Mouse (Mus musculus) embryonic stem cell, embryonic (primary cell): ENCODE data around the gene Prr18.

Experiments used
- CTCF ChIA-PET, 4 experiments: fragments of 300-600 bp in 2 of 4; fragments of 350-600 bp in 2 of 4; sonication (Branson Sonifier 250); formaldehyde crosslinking; loops; one replicate each; lab custom pipeline; 2022; ENCODE audit warnings: inconsistent platforms in 2 of 4; lab: Charles Lee
- POLR2A ChIA-PET, 4 experiments: fragments of 300-600 bp in 2 of 4; fragments of 350-600 bp in 2 of 4; sonication (Branson Sonifier 250); formaldehyde crosslinking; loops; one replicate each; lab custom pipeline; 2022; ENCODE audit warnings: antibody characterized with exemption in 4 of 4, inconsistent platforms in 1 of 4; lab: Charles Lee

The Prr18 gene

DNA sequence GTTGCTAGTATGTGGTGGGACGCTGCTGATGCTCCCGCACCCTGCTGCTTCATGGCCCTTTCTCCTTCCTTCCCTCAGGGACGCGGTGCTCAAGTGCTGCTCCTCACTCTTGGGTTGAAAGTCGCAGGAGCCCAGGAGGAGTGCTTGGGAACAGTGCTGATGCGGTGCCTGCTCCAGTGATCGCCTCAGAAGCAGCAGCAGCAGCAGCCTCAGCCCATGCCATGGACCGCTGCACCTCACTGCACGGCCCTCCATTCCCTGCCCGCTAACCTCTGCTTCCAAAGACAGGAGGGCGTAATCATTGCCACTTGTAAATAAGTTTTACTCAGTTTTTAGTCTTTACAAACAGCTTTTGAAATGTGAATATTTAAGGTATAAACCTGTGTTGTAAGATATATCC is 10.4 kb upstream of the Prr18 start:
- ChIA-PET POLR2A (interaction anchor here in 2 of 4 experiments (1.0 kb wide), 2 partner anchors 10 to 11 kb away, joined by 3 to 5 read pairs; no protein-coding TSS in a partner anchor), CTCF (interaction anchor here in 2 of 4 experiments (1.0 to 3.2 kb wide), 4 partner anchors 11 to 62 kb away, joined by 4 to 29 read pairs (median 10); no protein-coding TSS in a partner anchor)

GRCm38 (mm10) chr17:8328511-8329174 is 8.6 kb upstream of the Prr18 start:
- ChIA-PET POLR2A (interaction anchor here in 3 of 4 experiments (0.6 to 2.9 kb wide), 3 partner anchors 11 to 30 kb away, joined by 3 to 11 read pairs (median 4); no protein-coding TSS in a partner anchor), CTCF (interaction anchor here (0.6 to 3.2 kb wide), 25 partner anchors 9 to 133 kb away, joined by 3 to 29 read pairs (median 3); no protein-coding TSS in a partner anchor)

DNA sequence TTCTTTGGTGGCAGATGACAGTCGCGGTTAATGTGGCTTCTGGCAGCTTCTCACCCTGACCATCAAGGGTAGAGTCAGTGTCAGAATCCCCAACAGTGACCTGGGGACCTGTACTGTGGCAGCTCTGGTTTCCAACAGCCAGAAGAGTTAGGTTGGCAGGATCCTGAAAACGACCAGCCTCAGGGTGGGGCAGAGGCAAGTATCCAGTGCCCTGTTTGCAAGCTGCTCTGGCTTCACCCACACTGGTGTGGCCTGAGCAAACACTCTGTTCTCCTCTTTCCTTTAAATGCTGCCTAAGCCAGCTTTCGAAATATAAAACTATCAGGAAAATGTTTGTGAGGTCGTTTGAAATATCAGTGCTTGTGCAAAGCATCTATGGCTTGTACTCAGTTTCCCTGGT is 6.7 kb upstream of the Prr18 start:
- POLR2A ChIA-PET = interaction anchor here in 2 of 4 experiments (0.8 to 2.9 kb wide), 3 partner anchors 8 to 10 kb away, joined by 3 to 11 read pairs (median 4); no protein-coding TSS in a partner anchor
- CTCF ChIA-PET = interaction anchor here in 1 of 4 experiments (3.1 kb wide), 1 partner anchor 9 kb away, joined by 24 read pairs; no protein-coding TSS in a partner anchor

DNA sequence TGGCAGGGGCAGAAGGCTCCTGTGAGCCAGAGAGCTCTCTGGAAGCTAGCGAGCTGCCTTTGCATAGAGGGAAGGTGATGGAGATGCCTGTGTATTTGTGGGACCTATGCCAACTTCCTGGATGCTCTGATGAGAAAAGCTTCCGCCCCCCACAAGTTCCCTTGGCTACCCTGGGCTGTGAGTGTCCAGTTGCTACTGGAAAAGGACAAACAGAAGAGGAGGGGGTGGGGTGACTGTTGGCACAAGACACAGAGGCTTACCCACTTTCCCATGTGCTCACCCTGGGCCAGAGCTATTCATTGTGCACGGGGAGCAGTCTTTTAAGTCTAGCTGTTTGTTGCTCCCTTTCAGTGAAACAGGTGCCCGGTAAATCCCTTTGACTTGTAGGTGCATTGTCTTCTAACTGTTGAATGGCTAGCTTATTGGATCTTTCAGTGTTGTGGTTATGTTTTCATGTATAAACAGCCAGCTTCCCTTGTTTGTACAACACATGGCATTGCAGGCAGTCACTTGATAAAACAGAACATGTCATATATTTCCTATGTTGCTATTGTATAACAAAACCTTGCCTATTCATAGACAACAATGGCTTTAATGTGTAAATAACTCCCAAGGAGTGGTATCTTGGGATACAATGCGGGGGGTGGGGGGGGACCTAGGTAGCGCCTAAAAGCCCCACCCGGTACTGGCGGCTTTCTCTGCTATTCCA is 2.6 kb downstream of the Prr18 start:
- CTCF ChIA-PET = interaction anchor here (0.5 to 2.8 kb wide), 8 partner anchors 10 to 90 kb away, joined by 3 to 24 read pairs (median 3); no protein-coding TSS in a partner anchor
- POLR2A ChIA-PET = interaction anchor here in 3 of 4 experiments (0.9 to 1.9 kb wide), 7 partner anchors 10 to 160 kb away, joined by 3 to 11 read pairs (median 4); no protein-coding TSS in a partner anchor

- CTCF ChIA-PET = interaction anchor here (0.5 to 2.8 kb wide), 7 partner anchors 11 to 89 kb away, joined by 3 to 24 read pairs (median 4); no protein-coding TSS in a partner anchor
Measured at GRCm38 (mm10) chr17:8340407-8341359, 3.4 kb downstream of the Prr18 start.

GRCm38 (mm10) chr17:8341360-8341963 is 4.2 kb downstream of the Prr18 start:
- POLR2A ChIA-PET = interaction anchor here in 1 of 4 experiments (1.5 kb wide), 1 partner anchor 11 kb away, joined by 3 read pairs; no protein-coding TSS in a partner anchor
- CTCF ChIA-PET = interaction anchor here in 1 of 4 experiments (0.9 to 1.1 kb wide), 2 partner anchors 31 to 84 kb away, joined by 3 to 4 read pairs; no protein-coding TSS in a partner anchor

More at GRCm38 (mm10) chr17:8340407-8341359, 3.4 kb downstream of the Prr18 start:
- POLR2A ChIA-PET = interaction anchor here in 2 of 4 experiments (0.5 to 1.9 kb wide), 7 partner anchors 11 to 1427 kb away, joined by 3 to 11 read pairs (median 4); no protein-coding TSS in a partner anchor

- POLR2A ChIA-PET = interaction anchor here in 2 of 4 experiments (0.6 to 0.9 kb wide), 2 partner anchors 26 to 277 kb away, joined by 3 read pairs; no protein-coding TSS in a partner anchor
- CTCF ChIA-PET = interaction anchor here in 2 of 4 experiments (0.7 to 2.2 kb wide), 4 partner anchors 14 to 1200 kb away, joined by 3 to 7 read pairs (median 4); no protein-coding TSS in a partner anchor
Measured at GRCm38 (mm10) chr17:8342706-8343105, 5.4 kb downstream of the Prr18 start.

- POLR2A ChIA-PET = interaction anchor here in 3 of 4 experiments (0.6 to 0.9 kb wide), 3 partner anchors 25 to 277 kb away, joined by 3 read pairs; no protein-coding TSS in a partner anchor
- CTCF ChIA-PET = interaction anchor here in 2 of 4 experiments (0.6 to 2.2 kb wide), 4 partner anchors 15 to 126 kb away, joined by 3 to 7 read pairs (median 4); no protein-coding TSS in a partner anchor
Measured at GRCm38 (mm10) chr17:8343416-8343815, 6.2 kb downstream of the Prr18 start.

GRCm38 (mm10) chr17:8347765-8348285 is 10.6 kb downstream of the Prr18 start:
- CTCF ChIA-PET = interaction anchor here in 2 of 4 experiments (0.7 to 1.3 kb wide), 2 partner anchors 25 to 1523 kb away, joined by 3 to 6 read pairs; no protein-coding TSS in a partner anchor
- POLR2A ChIA-PET = interaction anchor here in 1 of 4 experiments (0.8 kb wide), 1 partner anchor 8 kb away, joined by 3 read pairs; no protein-coding TSS in a partner anchor

DNA sequence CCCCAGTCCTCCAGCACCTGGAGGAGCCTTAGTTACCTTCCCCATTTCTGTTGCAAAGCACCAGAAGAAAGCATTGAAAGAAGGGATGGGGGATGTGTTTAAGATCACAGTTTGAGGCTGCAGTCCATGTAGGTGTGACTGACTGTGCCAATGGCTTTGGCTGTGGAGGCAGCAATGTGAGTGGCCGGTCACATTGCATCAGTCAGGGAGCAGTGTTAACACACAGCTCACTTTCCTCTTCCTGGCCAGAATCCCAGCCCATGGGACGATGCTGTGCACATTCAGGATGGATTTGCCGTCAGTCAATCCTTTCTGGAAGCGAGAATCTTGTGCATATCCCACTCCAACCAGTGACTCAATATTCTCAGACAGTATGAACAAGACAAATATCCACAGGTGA is 11.7 kb downstream of the Prr18 start:
- ChIA-PET POLR2A (no interaction called here), CTCF (interaction anchor here in 1 of 4 experiments (1.1 kb wide), 1 partner anchor 24 kb away, joined by 3 read pairs; no protein-coding TSS in a partner anchor)

- ChIA-PET CTCF (interaction anchor here in 1 of 4 experiments (1.2 kb wide), 1 partner anchor 23 kb away, joined by 3 read pairs; no protein-coding TSS in a partner anchor), POLR2A (interaction anchor here in 1 of 4 experiments (0.9 kb wide), 1 partner anchor 25 kb away, joined by 3 read pairs; no protein-coding TSS in a partner anchor)
Measured at GRCm38 (mm10) chr17:8351088-8351487, 13.8 kb downstream of the Prr18 start.

DNA sequence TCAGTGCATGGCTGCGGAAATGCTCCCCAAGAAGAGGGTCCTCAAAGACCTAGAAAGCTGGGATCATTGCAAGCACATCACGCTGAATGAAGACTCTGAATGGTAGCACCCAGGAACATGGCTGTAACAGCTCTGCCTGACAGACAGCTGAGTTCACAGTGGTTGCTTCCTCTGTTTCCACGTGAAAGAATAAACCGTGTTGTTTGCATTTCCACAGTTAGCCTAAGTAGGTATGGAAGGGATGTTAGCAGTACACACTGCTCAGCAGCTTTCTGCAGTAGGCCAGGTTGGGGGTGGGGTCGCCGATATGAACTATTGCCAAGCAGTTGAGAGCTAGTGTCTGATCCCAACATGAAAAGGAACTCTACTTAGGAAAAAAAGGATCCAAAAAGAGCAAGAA is 18.4 kb downstream of the Prr18 start, which contains the start of gene T2:
Gene T2 (plus strand): TSS at position 301 of the 400 bp plus-strand sequence.
- ChIA-PET POLR2A (interaction anchor here in 1 of 4 experiments (0.6 kb wide), 1 partner anchor 8 kb away, joined by 3 read pairs; no protein-coding TSS in a partner anchor), CTCF (interaction anchor here in 1 of 4 experiments (1.2 kb wide), 1 partner anchor 17 kb away, joined by 3 read pairs; no protein-coding TSS in a partner anchor)

DNA sequence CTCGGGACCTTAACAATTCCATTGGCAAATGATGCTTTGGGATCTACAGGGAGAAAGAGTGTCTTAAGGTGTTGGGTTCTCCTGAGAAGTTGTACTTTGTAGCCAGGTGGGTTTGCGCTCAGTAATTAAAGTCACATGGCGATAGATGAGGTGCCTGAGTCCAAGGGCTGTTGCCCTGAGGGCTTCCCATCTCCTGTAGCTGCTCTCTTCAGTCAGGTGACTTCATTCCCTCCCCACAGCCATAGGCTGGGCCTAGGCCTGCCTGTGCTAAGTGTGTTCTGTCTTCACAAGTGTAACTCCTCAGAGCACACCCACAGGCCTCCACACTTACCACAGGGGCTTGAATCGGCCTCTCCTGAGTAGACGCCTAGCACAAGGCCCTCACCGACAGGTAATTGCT is 20.2 kb downstream of the Prr18 start:
- CTCF ChIA-PET = no interaction called here
- POLR2A ChIA-PET = no interaction called here

- ChIA-PET CTCF (interaction anchor here in 1 of 4 experiments (1.4 kb wide), 1 partner anchor 33 kb away, joined by 3 read pairs; no protein-coding TSS in a partner anchor), POLR2A (no interaction called here)
Measured at GRCm38 (mm10) chr17:8360876-8361275, 23.6 kb downstream of the Prr18 start.

- POLR2A ChIA-PET = no interaction called here
- CTCF ChIA-PET = no interaction called here
Measured at GRCm38 (mm10) chr17:8361281-8362103, 24.2 kb downstream of the Prr18 start.
